Mouse (Mus musculus): ENCODE results near the gene Brd7. TPM values are rescaled to one million over a fixed set of nuclear protein-coding genes. Genes with fewer than 3 reads are reported as not detected.

Brd7 gene
- polyA plus RNA-seq, 1 experiment = 16.9 TPM

DNA sequence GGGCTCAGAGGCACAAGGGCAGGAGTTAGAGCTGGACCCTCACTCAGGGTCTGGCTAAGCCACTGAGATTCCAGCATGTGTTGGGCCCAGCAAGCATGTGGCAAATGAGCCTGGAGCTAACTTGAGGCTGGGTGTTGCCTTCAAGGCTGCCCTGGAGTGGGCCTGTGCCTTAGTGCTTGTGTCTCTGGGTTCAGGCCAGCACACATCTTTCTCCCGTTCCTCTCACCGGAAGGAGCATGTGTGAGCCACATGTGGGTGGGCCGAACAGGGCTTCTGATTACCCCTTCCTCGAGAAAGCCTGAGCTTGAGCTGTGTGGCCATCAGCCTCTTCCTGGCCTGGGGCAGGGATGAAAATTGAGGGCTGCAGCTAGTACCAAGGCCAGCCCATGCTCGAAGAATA, 44.7 kb downstream of the Brd7 start:
- peaks cover 22% of the 10 kb centered on the region for H3K79me2 ChIP-seq (ENCODE audit: control insufficient read depth, insufficient read depth)
- peaks cover 92% of the 10 kb centered on the region for H3K36me3 ChIP-seq (ENCODE audit: control insufficient read depth, insufficient read depth)
- H3K27me3 ChIP-seq (ENCODE audit: control insufficient read depth, insufficient read depth, insufficient read length) = no peaks in the 10 kb centered on the region
- H3K79me3 ChIP-seq (ENCODE audit: low read depth) = peaks cover 2% of the 10 kb centered on the region
- H3K4me3 ChIP-seq (ENCODE audit: insufficient read depth, poor library complexity, severe bottlenecking) = no peak overlapping the region
- H3ac ChIP-seq (ENCODE audit: control insufficient read depth, insufficient read length, low read depth) = no peak overlapping the region
- no peak for TF ChIP-seq USF1 (IDR thresholded peaks at IDR 0.05; ENCODE audit: low read depth)
- TF ChIP-seq MYOD1 (IDR thresholded peaks at IDR 0.05; ENCODE audit: control insufficient read depth, insufficient read length, low read depth) = no peak

DNA sequence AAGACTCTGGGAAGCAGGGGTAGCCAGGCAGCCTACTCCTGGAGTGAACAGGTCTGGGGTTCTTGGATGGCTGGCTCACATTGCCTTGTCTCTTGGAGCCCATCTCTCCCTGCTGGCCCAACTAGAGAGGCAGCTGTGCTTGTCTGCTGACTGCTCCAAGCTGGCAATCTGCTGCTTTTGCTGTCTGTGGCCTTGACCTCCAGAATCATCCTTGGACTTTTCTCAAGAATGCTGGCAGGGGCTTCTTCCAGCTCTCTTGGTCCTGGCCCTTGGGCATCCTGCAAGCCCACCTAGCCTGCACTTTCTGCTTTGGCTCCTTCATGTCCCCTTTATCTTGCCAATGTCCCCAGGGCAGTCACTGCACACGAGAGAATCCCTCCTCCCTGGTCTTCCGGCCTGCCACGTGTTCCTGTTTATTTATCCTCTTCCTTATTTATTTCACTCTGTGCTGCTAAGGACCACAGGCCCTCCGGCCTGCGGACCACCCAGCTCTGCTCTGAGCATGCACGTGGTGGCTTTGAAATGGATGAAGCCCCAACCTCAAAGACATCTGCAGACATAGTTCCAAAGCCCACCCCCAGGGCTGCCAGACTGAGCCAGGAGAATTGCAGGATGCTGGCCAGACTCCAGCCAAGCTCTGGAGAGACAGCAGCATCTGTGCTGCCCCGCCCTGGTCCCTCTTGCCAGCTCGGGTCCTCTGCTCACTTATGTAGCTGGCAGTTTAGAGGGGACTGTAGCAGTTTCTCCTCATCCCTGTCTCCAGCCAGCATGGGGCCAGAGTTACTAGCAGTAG, 45.7 kb downstream of the Brd7 start:
- H3ac ChIP-seq (ENCODE audit: control insufficient read depth, insufficient read length, low read depth) = no peak overlapping the region
- H3K79me2 ChIP-seq (ENCODE audit: control insufficient read depth, insufficient read depth) = peaks cover 24% of the 10 kb centered on the region
- no peak overlapping the region for H3K4me3 ChIP-seq (ENCODE audit: insufficient read depth, poor library complexity, severe bottlenecking)
- TF ChIP-seq MYOD1 (IDR thresholded peaks at IDR 0.05; ENCODE audit: control insufficient read depth, insufficient read length, low read depth) (peak; percentile 93), CEBPB (IDR thresholded peaks at IDR 0.05; ENCODE audit: low read depth) (no peak), FOSL1 (IDR thresholded peaks at IDR 0.05; ENCODE audit: insufficient read depth, low read length, poor library complexity, severe bottlenecking) (no peak), USF1 (IDR thresholded peaks at IDR 0.05; ENCODE audit: low read depth) (peak; percentile 22), CTCF (IDR thresholded peaks at IDR 0.05; ENCODE audit: control insufficient read depth, insufficient read depth, insufficient read length) (no peak), MYOG (IDR thresholded peaks at IDR 0.05; ENCODE audit: control insufficient read depth, extremely low read depth, insufficient read length) (no peak), MAX (IDR thresholded peaks at IDR 0.05) (peak; percentile 60)
- H3K36me3 ChIP-seq (ENCODE audit: control insufficient read depth, insufficient read depth) = peaks cover 92% of the 10 kb centered on the region
- H3K79me3 ChIP-seq (ENCODE audit: low read depth) = peaks cover 2% of the 10 kb centered on the region
- no peaks in the 10 kb centered on the region for H3K27me3 ChIP-seq (ENCODE audit: control insufficient read depth, insufficient read depth, insufficient read length)

DNA sequence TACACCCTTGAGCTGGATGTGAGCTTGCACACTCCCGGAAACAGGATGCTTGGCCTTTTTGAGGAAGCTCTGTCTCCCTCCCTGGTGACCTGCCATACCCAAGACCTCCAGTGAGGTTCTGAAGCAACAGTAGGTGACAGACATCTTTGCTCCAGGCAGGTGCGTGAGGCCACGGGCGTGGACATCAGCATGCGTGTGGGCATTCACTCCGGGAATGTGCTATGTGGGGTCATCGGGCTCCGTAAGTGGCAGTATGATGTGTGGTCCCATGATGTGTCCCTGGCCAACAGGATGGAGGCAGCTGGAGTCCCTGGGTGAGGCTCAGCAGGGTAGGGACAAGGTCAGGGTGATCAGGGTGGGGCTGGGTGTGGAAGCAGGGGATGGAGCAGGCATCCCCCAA, 46.7 kb downstream of the Brd7 start:
- H3K27me3 ChIP-seq (ENCODE audit: control insufficient read depth, insufficient read depth, insufficient read length) = no peaks in the 10 kb centered on the region

DNA sequence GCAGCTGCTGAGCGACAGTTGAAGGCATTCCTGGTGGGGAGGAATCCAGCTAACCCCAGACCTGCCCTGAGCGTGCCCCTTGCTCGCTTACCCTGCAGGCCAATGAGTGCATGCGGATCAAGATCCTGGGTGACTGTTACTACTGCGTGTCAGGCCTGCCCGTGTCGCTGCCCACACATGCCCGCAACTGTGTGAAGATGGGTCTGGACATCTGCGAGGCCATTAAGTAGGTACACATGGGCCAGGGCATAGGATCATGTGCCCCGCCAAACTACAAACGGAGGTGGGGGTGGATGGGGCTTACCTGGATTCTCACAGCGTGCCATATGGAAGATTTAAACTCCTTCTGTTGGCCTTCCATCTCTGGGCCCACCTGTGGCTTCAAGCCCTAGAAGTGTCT, 48.0 kb downstream of the Brd7 start:
- TF ChIP-seq MAX (IDR thresholded peaks at IDR 0.05) (no peak), FOSL1 (IDR thresholded peaks at IDR 0.05; ENCODE audit: insufficient read depth, low read length, poor library complexity, severe bottlenecking) (no peak), CEBPB (IDR thresholded peaks at IDR 0.05; ENCODE audit: low read depth) (no peak), USF1 (IDR thresholded peaks at IDR 0.05; ENCODE audit: low read depth) (no peak), MYOD1 (IDR thresholded peaks at IDR 0.05; ENCODE audit: control insufficient read depth, insufficient read length, low read depth) (no peak), CTCF (IDR thresholded peaks at IDR 0.05; ENCODE audit: control insufficient read depth, insufficient read depth, insufficient read length) (no peak), MYOG (IDR thresholded peaks at IDR 0.05; ENCODE audit: control insufficient read depth, extremely low read depth, insufficient read length) (no peak)

More for the DNA sequence above, 46.7 kb downstream of the Brd7 start:
- Histone ChIP-seq H3K36me3 (ENCODE audit: control insufficient read depth, insufficient read depth) (peaks cover 92% of the 10 kb centered on the region), H3K79me2 (ENCODE audit: control insufficient read depth, insufficient read depth) (peaks cover 35% of the 10 kb centered on the region), H3ac (ENCODE audit: control insufficient read depth, insufficient read length, low read depth) (no peak overlapping the region), H3K4me3 (ENCODE audit: insufficient read depth, poor library complexity, severe bottlenecking) (no peak overlapping the region), H3K79me3 (ENCODE audit: low read depth) (peaks cover 6% of the 10 kb centered on the region)
- TF ChIP-seq USF1 (IDR thresholded peaks at IDR 0.05; ENCODE audit: low read depth) (no peak), CTCF (IDR thresholded peaks at IDR 0.05; ENCODE audit: control insufficient read depth, insufficient read depth, insufficient read length) (no peak), MYOD1 (IDR thresholded peaks at IDR 0.05; ENCODE audit: control insufficient read depth, insufficient read length, low read depth) (no peak), CEBPB (IDR thresholded peaks at IDR 0.05; ENCODE audit: low read depth) (no peak), FOSL1 (IDR thresholded peaks at IDR 0.05; ENCODE audit: insufficient read depth, low read length, poor library complexity, severe bottlenecking) (no peak), MAX (IDR thresholded peaks at IDR 0.05) (no peak), MYOG (IDR thresholded peaks at IDR 0.05; ENCODE audit: control insufficient read depth, extremely low read depth, insufficient read length) (no peak)

DNA sequence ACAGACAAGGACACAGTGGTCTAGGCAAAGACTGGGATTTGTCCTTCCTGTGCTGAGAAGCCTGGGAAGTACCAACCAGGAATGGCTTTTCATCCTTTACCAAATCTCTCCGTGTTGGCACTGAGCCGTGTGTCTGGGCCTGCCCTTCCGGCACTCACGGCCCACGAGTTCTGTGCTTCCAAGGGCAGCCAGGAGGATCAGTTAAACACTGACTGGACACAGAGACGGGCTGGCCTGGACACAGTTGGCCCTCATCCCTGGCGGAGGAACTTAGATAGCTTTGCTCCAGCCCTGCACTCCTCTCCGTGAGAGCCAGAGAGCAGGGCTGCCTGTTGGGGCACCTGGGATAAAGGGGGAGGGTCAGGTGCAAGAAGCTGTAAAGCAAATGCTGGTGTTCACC, 49.0 kb downstream of the Brd7 start:
- peaks cover 56% of the 10 kb centered on the region for H3K79me2 ChIP-seq (ENCODE audit: control insufficient read depth, insufficient read depth)
- H3K36me3 ChIP-seq (ENCODE audit: control insufficient read depth, insufficient read depth) = peaks cover 95% of the 10 kb centered on the region
- H3ac ChIP-seq (ENCODE audit: control insufficient read depth, insufficient read length, low read depth) = no peak overlapping the region
- TF ChIP-seq CEBPB (IDR thresholded peaks at IDR 0.05; ENCODE audit: low read depth) (no peak), MYOG (IDR thresholded peaks at IDR 0.05; ENCODE audit: control insufficient read depth, extremely low read depth, insufficient read length) (no peak), USF1 (IDR thresholded peaks at IDR 0.05; ENCODE audit: low read depth) (no peak), MAX (IDR thresholded peaks at IDR 0.05) (no peak), CTCF (IDR thresholded peaks at IDR 0.05; ENCODE audit: control insufficient read depth, insufficient read depth, insufficient read length) (no peak), FOSL1 (IDR thresholded peaks at IDR 0.05; ENCODE audit: insufficient read depth, low read length, poor library complexity, severe bottlenecking) (no peak), MYOD1 (IDR thresholded peaks at IDR 0.05; ENCODE audit: control insufficient read depth, insufficient read length, low read depth) (no peak)
- peaks cover 13% of the 10 kb centered on the region for H3K79me3 ChIP-seq (ENCODE audit: low read depth)
- no peaks in the 10 kb centered on the region for H3K27me3 ChIP-seq (ENCODE audit: control insufficient read depth, insufficient read depth, insufficient read length)
- no peak overlapping the region for H3K4me3 ChIP-seq (ENCODE audit: insufficient read depth, poor library complexity, severe bottlenecking)

More for the DNA sequence above, 48.0 kb downstream of the Brd7 start:
- H3K36me3 ChIP-seq (ENCODE audit: control insufficient read depth, insufficient read depth) = peaks cover 94% of the 10 kb centered on the region
- no peaks in the 10 kb centered on the region for H3K27me3 ChIP-seq (ENCODE audit: control insufficient read depth, insufficient read depth, insufficient read length)
- H3K79me2 ChIP-seq (ENCODE audit: control insufficient read depth, insufficient read depth) = peaks cover 48% of the 10 kb centered on the region
- H3K4me3 ChIP-seq (ENCODE audit: insufficient read depth, poor library complexity, severe bottlenecking) = no peak overlapping the region
- peaks cover 9% of the 10 kb centered on the region for H3K79me3 ChIP-seq (ENCODE audit: low read depth)
- H3ac ChIP-seq (ENCODE audit: control insufficient read depth, insufficient read length, low read depth) = no peak overlapping the region

Data from C2C12 (cell line).